Mouse (Mus musculus) neural tube, embryonic 13.5 days (tissue): ENCODE data around the gene 4930562C15Rik. TPM values are rescaled to one million over a fixed set of nuclear protein-coding genes. Genes with fewer than 3 reads are reported as not detected.

ENCODE experiments used
- ATAC-seq: fragments of 200-750 bp; cut with Nextera tagmentation; 2 replicates; pipeline ENCODE4 v1.8.0; 2017; ENCODE audit warnings: low read depth, mild to moderate bottlenecking, moderate TSS enrichment, moderate library complexity
- H3K27ac ChIP-seq: fragments of 300-500 bp; sonication (generic); replicated peaks from 2 replicates; pipeline ENCODE4 v1.5.1; 2015; ENCODE audit warnings: moderate library complexity, mild to moderate bottlenecking, inconsistent platforms
- H3K27me3 ChIP-seq: fragments of 300-500 bp; sonication (generic); 2 replicates; pipeline ENCODE4 v1.6.1; 2015; ENCODE audit warnings: mild to moderate bottlenecking, inconsistent platforms
- H3K36me3 ChIP-seq: fragments of 300-500 bp; sonication (generic); 2 replicates; pipeline ENCODE4 v1.6.1; 2015; ENCODE audit warnings: mild to moderate bottlenecking, inconsistent platforms
- H3K4me1 ChIP-seq: fragments of 300-500 bp; sonication (generic); replicated peaks from 2 replicates; pipeline ENCODE4 v1.6.1; 2015; ENCODE audit warnings: inconsistent platforms
- H3K4me2 ChIP-seq: fragments of 300-500 bp; sonication (generic); 2 replicates; pipeline ENCODE4 v1.6.1; 2015; ENCODE audit warnings: inconsistent platforms, mild to moderate bottlenecking, moderate library complexity
- H3K4me3 ChIP-seq: fragments of 300-500 bp; sonication (generic); 2 replicates; pipeline ENCODE4 v1.5.1; 2015; ENCODE audit warnings: mild to moderate bottlenecking, inconsistent platforms
- H3K9ac ChIP-seq: fragments of 300-500 bp; sonication (generic); 2 replicates; pipeline ENCODE4 v1.6.1; 2015; ENCODE audit warnings: moderate library complexity, mild to moderate bottlenecking, inconsistent platforms
- H3K9me3 ChIP-seq: fragments of 300-500 bp; sonication (generic); 2 replicates; pipeline ENCODE4 v1.6.1; 2016; ENCODE audit warnings: inconsistent platforms
- WGBS: fragments of 180-500 bp; shearing (Covaris S2); methylation state at CpG from one replicate; pipeline ENCODE4 v1.1.7; 2015; 5-methylcytosine and 5-hydroxymethylcytosine counted together
- polyA plus RNA-seq: library from polyadenylated mRNA; unstranded; fragments of >200 nt; fragmentation: Nextera tagmentation; extraction: Ambion mirVana; gene quantifications from 2 replicates; pipeline ENCODE4 v1.2.1, GENCODE M21; 2015

4930562C15Rik gene
- polyA plus RNA-seq, 1 experiment from 2014 or later: 0.42 TPM

DNA sequence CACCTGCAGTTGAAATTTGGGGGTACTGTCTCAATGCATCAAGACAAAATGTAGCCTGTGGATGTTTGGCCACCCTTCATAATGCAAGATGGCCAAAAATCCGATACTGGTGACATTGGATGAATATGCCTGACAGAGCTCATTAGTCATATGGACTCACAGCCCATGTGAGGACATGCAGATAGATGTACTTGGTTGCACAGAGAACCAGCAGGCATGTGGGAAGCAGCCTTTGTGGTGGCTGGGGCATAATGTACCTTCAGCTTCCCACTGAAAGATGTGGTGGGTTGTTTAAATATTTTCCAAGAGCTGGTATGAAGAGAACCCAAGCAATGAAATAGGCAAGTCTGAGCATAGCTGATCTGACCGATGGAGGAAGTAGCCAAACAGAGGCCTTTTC is 1.4 kb upstream of the 4930562C15Rik start:
- Histone ChIP-seq H3K27ac (no peak overlapping the region), H3K4me2 (no peak overlapping the region), H3K9ac (no peak overlapping the region), H3K9me3 (no peaks in the 10 kb centered on the region), H3K36me3 (no peaks in the 10 kb centered on the region), H3K4me1 (no peaks in the 10 kb centered on the region), H3K4me3 (no peak overlapping the region), H3K27me3 (no peaks in the 10 kb centered on the region)
- 86% methylated on average over 2 of the region's 2 CpGs for WGBS
- no peak for ATAC-seq

DNA sequence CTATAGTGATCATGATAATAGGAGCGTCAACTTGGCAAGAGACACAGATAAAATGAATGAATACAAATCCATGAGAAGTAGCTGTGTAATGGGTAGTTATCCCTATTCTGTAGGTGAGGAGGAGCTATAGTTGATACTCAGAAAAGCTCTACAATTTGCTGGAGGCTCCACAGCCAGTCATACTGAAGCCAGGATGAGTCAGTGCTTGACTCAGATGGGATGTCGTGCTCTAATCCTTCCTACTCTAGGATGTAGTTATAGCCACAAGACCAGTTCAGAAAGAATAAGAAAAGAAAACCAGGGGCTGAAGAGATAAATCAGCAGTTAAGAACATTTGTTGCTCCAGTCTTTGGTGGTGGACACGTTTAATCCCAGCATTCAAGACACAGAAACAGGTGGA is 2.4 kb downstream of the 4930562C15Rik start:
- Histone ChIP-seq H3K4me2 (no peak overlapping the region), H3K4me1 (no peaks in the 10 kb centered on the region), H3K9me3 (no peaks in the 10 kb centered on the region), H3K27me3 (no peaks in the 10 kb centered on the region), H3K4me3 (no peak overlapping the region), H3K36me3 (no peaks in the 10 kb centered on the region), H3K9ac (no peak overlapping the region), H3K27ac (no peak overlapping the region)
- no peak for ATAC-seq
- 79% methylated on average over 3 of the region's 3 CpGs for WGBS

DNA sequence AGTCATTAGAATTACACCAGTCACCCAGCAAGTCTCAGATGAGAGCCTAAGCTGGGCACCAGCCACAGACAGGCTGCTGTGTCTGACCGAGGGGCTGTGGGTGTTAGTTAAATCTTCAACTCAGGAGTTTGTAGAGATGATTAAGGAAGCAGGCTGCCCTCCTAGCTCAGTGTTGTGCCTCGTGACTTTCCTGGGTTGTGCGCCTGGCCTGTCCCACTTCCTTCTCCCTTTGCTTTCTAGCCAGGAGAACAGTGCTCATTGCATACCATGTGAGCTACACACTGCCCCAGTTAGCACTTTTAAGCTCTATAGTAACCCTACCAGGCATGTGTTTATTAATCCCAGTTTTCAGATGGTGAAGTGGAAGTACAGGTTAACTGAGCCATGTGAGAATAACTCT is 4.3 kb downstream of the 4930562C15Rik start:
- H3K4me3 ChIP-seq: no peak overlapping the region
- H3K36me3 ChIP-seq: no peaks in the 10 kb centered on the region
- ATAC-seq: no peak
- 85% methylated on average over 3 of the region's 3 CpGs for WGBS
- no peaks in the 10 kb centered on the region for H3K9me3 ChIP-seq
- H3K27ac ChIP-seq: no peak overlapping the region
- H3K4me1 ChIP-seq: no peaks in the 10 kb centered on the region
- no peak overlapping the region for H3K4me2 ChIP-seq
- H3K9ac ChIP-seq: no peak overlapping the region
- no peaks in the 10 kb centered on the region for H3K27me3 ChIP-seq

DNA sequence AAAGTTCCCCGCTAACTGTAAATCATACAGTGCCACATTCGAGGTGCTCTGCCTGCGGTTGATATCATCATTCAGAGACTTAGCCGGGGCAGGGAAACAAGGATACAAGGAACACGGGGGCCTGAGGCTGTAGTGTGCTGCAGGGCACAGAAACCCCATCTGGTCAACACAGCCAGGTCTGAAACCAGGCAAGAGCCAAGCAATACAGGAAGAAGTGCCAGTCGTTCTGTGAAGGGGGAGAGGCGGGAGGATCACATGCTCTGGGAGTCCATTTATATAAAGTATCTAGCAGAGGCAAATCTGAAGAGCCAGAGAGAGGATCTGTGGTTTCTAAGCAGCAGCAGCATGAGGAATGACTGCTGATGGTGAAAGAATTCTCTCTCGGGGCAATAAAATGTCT is 5.0 kb downstream of the 4930562C15Rik start:
- Histone ChIP-seq H3K9me3 (no peaks in the 10 kb centered on the region), H3K36me3 (no peaks in the 10 kb centered on the region), H3K4me2 (no peak overlapping the region), H3K4me1 (no peaks in the 10 kb centered on the region), H3K27me3 (no peaks in the 10 kb centered on the region), H3K4me3 (no peak overlapping the region), H3K9ac (no peak overlapping the region), H3K27ac (no peak overlapping the region)
- no peak for ATAC-seq
- WGBS: 81% methylated on average over 8 of the region's 8 CpGs

DNA sequence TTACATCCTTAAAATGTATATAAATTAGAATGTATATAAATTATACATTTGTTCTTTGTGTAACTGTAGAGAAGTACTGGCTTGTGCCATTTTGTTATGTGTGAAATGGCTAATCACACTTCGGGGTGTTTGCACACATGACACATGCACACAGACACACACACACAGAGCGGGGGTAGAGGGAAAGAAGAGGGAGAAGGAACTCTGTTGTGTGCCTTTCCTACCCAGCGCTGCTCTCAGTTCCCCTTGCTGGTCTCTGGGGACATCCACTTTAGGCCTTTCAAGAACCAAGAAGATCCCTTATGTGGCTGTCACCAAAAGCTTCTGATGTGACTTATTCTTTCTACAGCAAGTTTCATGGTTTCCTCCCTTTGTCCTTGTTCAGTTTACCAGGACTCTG is 11.8 kb downstream of the 4930562C15Rik start:
- H3K4me3 ChIP-seq: no peak overlapping the region
- H3K27me3 ChIP-seq: no peaks in the 10 kb centered on the region
- no peak overlapping the region for H3K9ac ChIP-seq
- H3K36me3 ChIP-seq: no peaks in the 10 kb centered on the region
- H3K4me2 ChIP-seq: no peak overlapping the region
- no peak overlapping the region for H3K27ac ChIP-seq
- 78% methylated on average over 3 of the region's 3 CpGs for WGBS
- H3K9me3 ChIP-seq: no peaks in the 10 kb centered on the region
- ATAC-seq: no peak
- no peaks in the 10 kb centered on the region for H3K4me1 ChIP-seq

DNA sequence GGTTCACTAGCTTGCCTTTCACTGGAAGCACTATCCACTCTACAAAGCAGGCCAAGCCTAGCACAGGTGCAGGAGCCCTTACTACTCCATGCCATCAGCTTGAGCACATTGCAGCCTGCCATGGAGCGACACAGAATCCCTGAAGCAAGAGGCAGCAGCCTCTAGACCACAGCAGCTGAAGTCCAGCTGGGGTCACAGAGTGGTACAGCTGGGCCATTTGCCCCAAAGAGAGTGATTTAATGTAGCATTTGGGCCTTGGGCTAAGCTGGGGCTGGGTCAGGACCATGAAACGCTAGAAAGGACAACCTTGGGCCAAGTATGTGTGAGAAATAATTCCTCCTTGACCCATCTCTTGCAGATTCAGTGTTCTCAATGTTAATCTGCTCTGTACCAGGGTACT is 12.9 kb downstream of the 4930562C15Rik start:
- Histone ChIP-seq H3K27ac (no peak overlapping the region), H3K27me3 (no peaks in the 10 kb centered on the region), H3K4me2 (no peak overlapping the region), H3K9me3 (no peaks in the 10 kb centered on the region), H3K4me1 (no peaks in the 10 kb centered on the region), H3K36me3 (no peaks in the 10 kb centered on the region), H3K9ac (no peak overlapping the region), H3K4me3 (no peak overlapping the region)
- WGBS: 87% methylated on average over 2 of the region's 2 CpGs
- ATAC-seq: no peak

DNA sequence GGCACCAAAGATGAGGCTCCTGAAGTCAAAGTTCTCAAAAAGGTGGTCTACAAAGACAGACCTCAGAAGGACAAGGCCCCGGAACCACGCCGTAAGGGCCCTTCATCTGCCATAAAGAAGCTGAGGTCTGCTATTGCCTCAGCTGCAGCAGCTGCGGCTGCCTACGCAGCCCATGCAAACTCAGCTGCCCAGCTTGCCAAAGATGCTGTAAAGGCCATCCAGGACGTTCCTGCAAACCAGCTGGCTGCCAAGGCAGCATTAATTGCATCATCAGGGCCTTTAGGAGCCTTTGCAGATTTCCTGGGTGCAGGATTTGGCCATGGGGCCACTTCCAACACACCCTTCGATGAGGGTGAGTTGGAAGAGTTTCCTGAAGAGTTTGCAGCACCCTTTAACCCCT is 15.1 kb downstream of the 4930562C15Rik start:
- Histone ChIP-seq H3K9ac (no peak overlapping the region), H3K27me3 (no peaks in the 10 kb centered on the region), H3K4me3 (no peak overlapping the region), H3K4me2 (no peak overlapping the region), H3K4me1 (no peaks in the 10 kb centered on the region), H3K9me3 (no peaks in the 10 kb centered on the region), H3K36me3 (no peaks in the 10 kb centered on the region), H3K27ac (no peak overlapping the region)
- WGBS: 78% methylated on average over 7 of the region's 7 CpGs
- no peak for ATAC-seq

DNA sequence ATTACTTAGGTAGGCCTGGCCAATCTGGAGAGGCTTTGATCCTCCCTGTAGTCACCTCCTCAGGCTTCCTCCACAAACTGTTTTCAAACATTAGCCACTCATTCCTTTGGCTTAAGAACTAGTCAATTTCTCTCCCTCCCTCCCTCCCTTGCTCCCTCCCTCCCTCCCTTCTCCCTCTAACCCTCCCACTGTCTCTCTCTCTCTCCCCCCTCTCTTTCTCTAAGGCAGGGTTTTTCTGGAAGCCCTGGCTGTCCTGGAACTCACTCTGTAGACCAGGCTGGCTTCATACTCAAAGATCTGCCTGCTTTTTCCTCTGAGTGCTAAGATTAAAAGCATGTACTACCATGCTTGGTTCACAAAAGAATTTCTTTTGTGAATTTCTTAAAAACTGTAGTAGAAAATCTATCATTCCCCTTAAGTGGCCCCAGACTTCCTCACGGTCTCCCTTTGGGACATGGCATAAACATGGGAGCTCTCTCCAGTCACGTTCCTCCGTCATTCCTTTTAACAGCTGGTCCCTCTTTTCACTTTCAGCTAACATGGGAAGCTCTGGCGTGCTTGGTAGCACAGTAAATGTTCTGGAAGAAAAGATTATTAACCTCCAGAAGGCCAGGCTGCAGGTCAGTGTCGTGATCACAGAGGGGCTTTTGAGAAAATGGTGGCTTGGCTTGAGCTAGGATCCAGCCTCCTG is 15.9 kb downstream of the 4930562C15Rik start:
- Histone ChIP-seq H3K4me2 (no peak overlapping the region), H3K4me3 (no peak overlapping the region), H3K4me1 (no peaks in the 10 kb centered on the region), H3K9me3 (no peaks in the 10 kb centered on the region), H3K27me3 (no peaks in the 10 kb centered on the region), H3K27ac (no peak overlapping the region), H3K36me3 (no peaks in the 10 kb centered on the region), H3K9ac (no peak overlapping the region)
- WGBS: 57% methylated on average over 5 of the region's 5 CpGs
- no peak for ATAC-seq

DNA sequence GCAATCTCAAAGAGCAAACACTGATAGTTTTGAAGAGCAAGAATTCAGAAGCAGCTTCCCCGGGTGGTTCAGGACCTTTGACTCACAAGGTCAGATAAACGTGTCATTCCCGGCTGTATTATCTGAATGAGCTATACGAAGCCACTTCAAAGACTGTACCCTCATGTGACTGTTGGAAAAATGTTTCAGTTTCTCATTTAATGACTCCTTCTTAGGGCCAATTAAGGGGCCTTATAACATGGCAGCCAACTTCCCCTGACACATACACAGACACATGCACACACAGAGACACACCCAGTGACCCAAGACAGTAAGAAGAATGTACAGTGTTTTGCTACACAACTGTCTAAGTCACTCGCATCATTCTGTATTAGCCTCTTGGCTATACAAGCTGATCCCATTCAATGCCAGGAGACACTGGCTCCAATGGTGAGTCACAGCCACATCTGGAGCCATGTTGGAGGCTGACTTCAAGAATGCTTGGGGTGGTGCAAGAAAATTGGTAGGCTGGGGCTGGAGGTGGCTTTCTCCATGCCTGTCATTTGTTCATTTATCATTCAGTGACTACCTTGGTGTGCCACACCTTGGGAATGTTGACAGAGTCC is 19.9 kb downstream of the 4930562C15Rik start:
- WGBS: 75% methylated on average over 5 of the region's 5 CpGs
- ATAC-seq: no peak

DNA sequence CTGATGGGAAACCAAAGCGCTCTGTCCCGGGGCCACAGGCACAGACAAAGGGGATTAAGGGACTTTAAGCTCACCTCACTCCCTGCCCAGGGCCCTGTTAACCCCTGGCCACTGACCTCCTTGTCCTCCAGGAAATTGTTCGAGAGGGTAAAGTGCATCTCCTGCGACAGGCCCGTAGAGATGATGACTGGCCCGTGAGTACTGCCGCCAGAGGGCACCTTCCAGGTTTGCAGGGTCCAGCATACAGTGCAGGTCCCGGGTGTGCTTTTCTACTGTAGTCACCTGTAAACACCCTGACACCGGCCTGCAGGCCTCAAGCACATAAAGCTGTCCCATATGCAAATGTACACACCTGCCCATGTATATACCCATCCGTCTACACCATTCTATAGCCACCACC is 26.2 kb downstream of the 4930562C15Rik start:
- no peaks in the 10 kb centered on the region for H3K4me1 ChIP-seq
- 53% methylated on average over 10 of the region's 10 CpGs for WGBS
- H3K36me3 ChIP-seq: no peaks in the 10 kb centered on the region
- no peak overlapping the region for H3K4me3 ChIP-seq
- peak; percentile 47; the same call in 1 of the 2 replicates for ATAC-seq
- H3K9me3 ChIP-seq: no peaks in the 10 kb centered on the region
- H3K27me3 ChIP-seq: no peaks in the 10 kb centered on the region
- no peak overlapping the region for H3K9ac ChIP-seq
- no peak overlapping the region for H3K27ac ChIP-seq
- no peak overlapping the region for H3K4me2 ChIP-seq

More for the DNA sequence above, 19.9 kb downstream of the 4930562C15Rik start:
- H3K4me2 ChIP-seq: no peak overlapping the region
- no peak overlapping the region for H3K27ac ChIP-seq
- no peaks in the 10 kb centered on the region for H3K27me3 ChIP-seq
- no peak overlapping the region for H3K4me3 ChIP-seq
- H3K4me1 ChIP-seq: no peaks in the 10 kb centered on the region
- no peaks in the 10 kb centered on the region for H3K9me3 ChIP-seq
- no peak overlapping the region for H3K9ac ChIP-seq
- H3K36me3 ChIP-seq: no peaks in the 10 kb centered on the region

DNA sequence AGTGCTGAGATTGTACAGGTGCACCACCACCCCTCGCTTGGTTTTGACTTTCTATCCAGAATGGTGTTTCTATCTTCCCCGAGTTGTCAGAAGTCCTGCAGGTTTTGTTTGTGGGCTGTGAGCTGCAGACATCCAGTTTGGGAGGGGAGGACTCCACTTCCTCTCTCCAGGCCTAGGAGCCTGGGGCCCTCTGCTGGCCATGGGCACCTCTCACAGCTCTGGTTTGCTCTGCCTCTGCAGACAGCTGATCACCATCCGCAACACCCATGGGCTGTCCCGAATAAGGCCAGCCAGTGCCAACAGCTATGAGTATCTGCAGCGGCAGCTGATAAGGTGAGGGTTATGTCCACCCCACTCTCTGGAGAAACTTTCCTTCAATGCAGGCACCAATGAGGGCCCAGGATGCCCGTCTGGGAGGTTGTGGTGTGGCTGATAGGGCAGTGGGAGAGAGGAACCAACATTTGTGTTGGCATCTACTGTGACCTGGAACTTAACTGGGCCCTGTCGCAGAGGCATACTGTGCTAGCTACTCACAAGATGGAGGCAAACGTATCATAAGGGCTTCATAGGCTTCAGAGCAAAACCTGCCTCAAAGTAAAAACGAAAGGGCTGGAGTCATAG is 27.8 kb downstream of the 4930562C15Rik start:
- Histone ChIP-seq H3K36me3 (no peaks in the 10 kb centered on the region), H3K9ac (no peak overlapping the region), H3K27ac (no peak overlapping the region), H3K4me2 (no peak overlapping the region), H3K27me3 (no peaks in the 10 kb centered on the region), H3K4me1 (no peaks in the 10 kb centered on the region), H3K4me3 (no peak overlapping the region), H3K9me3 (no peaks in the 10 kb centered on the region)
- WGBS: 58% methylated on average over 9 of the region's 9 CpGs
- ATAC-seq: peak; percentile 47

DNA sequence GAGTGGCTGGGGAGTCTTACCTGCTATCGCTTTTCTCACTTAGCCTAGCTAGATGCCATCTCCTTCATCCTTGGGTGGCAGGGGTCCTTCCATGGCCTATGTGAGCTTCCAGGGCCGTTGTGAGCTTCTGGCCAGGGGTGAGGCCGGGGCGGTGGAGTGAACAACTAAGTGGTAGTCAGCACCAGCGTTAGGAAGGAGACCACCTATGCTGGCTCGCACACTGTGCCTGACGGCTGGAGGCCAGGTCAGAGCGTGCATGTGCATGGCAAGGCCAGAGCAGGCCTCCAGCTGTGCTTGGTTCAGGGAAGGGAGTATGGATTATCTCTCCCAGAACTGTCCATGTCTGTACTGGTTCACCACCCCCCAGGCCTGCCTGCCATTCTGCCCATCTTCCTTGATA is 28.5 kb downstream of the 4930562C15Rik start:
- H3K4me1 ChIP-seq: no peaks in the 10 kb centered on the region
- H3K36me3 ChIP-seq: no peaks in the 10 kb centered on the region
- H3K27me3 ChIP-seq: no peaks in the 10 kb centered on the region
- H3K27ac ChIP-seq: no peak overlapping the region
- no peak overlapping the region for H3K4me2 ChIP-seq
- ATAC-seq: no peak
- WGBS: 82% methylated on average over 8 of the region's 8 CpGs
- no peak overlapping the region for H3K9ac ChIP-seq
- no peak overlapping the region for H3K4me3 ChIP-seq
- no peaks in the 10 kb centered on the region for H3K9me3 ChIP-seq
